Mouse (Mus musculus): ENCODE results near the gene Cwc22.

GRCm38 (mm10) chr2:77873806-77874205 is 72.4 kb downstream of the Cwc22 start:
- TF ChIP-seq CTCF (conservative IDR thresholded peaks at IDR 0.05; ENCODE audit: insufficient read depth, insufficient read length, low read depth, low read length) (no peak), POLR2A (IDR thresholded peaks at IDR 0.05; ENCODE audit: low read depth, low read length) (no peak)
